8 mouse cellular contexts compared by ENCODE assay signal in genomic region chr9:40686421-40686899, GRCm38 (mm10). TPM values are rescaled to one million over a fixed set of nuclear protein-coding genes. Genes with fewer than 3 reads are reported as not detected.
DNase-seq lines count a peak whose midpoint lies in the region; ATAC-seq and TF ChIP-seq lines count a peak whose summit lies in the region.

No protein-coding gene starts in this region.

- no peaks in the 10 kb centered on the region for H3K36me3 ChIP-seq in hindbrain, embryonic 14.5 days (replicated peaks; ENCODE audit: control insufficient read depth, insufficient read depth)
- no peaks in the 10 kb centered on the region for H3K36me3 ChIP-seq in midbrain, embryonic 11.5 days (ENCODE audit: control insufficient read depth, insufficient read depth, low read length)

- H3K27ac ChIP-seq in embryonic fibroblast, embryonic 13.5 days (ENCODE audit: insufficient read depth, low read length): peak overlapping the region; percentile 48
- H3K27ac ChIP-seq in hindbrain, embryonic 14.5 days: peak overlapping the region; percentile 94
- H3K27ac ChIP-seq in midbrain, embryonic 11.5 days (ENCODE audit: low read depth, low read length): no peak overlapping the region

- intact Hi-C loops in left cerebral cortex, postnatal 25 days (cut with DNase I): loop anchor here (5.0 kb wide), 1 partner anchor 66 kb away; no protein-coding TSS in a partner anchor

- H3K9ac ChIP-seq in hindbrain, embryonic 14.5 days: peak overlapping the region; percentile 86
- H3K9ac ChIP-seq in midbrain, embryonic 11.5 days (ENCODE audit: low read length): peak overlapping the region; percentile 76

- no peaks in the 10 kb centered on the region for H3K4me1 ChIP-seq in embryonic fibroblast, embryonic 13.5 days (ENCODE audit: control insufficient read depth, insufficient read depth, low read length)
- peaks cover 5% of the 10 kb centered on the region for H3K4me1 ChIP-seq in hindbrain, embryonic 14.5 days (replicated peaks; ENCODE audit: control insufficient read depth, insufficient read depth, low read length)
- no peaks in the 10 kb centered on the region for H3K4me1 ChIP-seq in midbrain, embryonic 11.5 days (ENCODE audit: control insufficient read depth, insufficient read depth, low read length)

- peak; percentile 68 for ATAC-seq in hindbrain, embryonic 14.5 days (ENCODE audit: low FRiP score)
- peak; percentile 62 for ATAC-seq in midbrain, embryonic 11.5 days (ENCODE audit: low FRiP score)

- DNase-seq in left cerebral cortex, postnatal 25 days (ENCODE audit: low spot score in 2 of 2): peak; percentile 32 to 36
- DNase-seq in left cerebral cortex, adult 18-20 months (ENCODE audit: low spot score in 2 of 2): no peak
- peak; percentile 72 for DNase-seq in adipocyte (ENCODE audit: low spot score)
- DNase-seq in hindbrain, embryonic 14.5 days (ENCODE audit: low spot score): peak; percentile 41
- no peak for DNase-seq in midbrain, embryonic 11.5 days (ENCODE audit: low spot score, missing footprints)
- DNase-seq in thymus, postnatal 4 days: no peak
- DNase-seq in B cell, adult 2 months: no peak

- peak overlapping the region; percentile 68 for H3K4me3 ChIP-seq in embryonic fibroblast, embryonic 13.5 days (ENCODE audit: insufficient read depth, low read length)
- peak overlapping the region; percentile 74 for H3K4me3 ChIP-seq in hindbrain, embryonic 14.5 days (replicated peaks; ENCODE audit: low read length)
- H3K4me3 ChIP-seq in midbrain, embryonic 11.5 days (ENCODE audit: low read depth, low read length): peak overlapping the region; percentile 55

- WGBS in hindbrain, embryonic 14.5 days: 1% methylated on average over 23 of the region's 23 CpGs
- WGBS in midbrain, embryonic 11.5 days: under 1% methylated on average over 23 of the region's 23 CpGs

- H3K9me3 ChIP-seq in hindbrain, embryonic 14.5 days (ENCODE audit: control insufficient read depth, low read length): no peaks in the 10 kb centered on the region
- no peaks in the 10 kb centered on the region for H3K9me3 ChIP-seq in midbrain, embryonic 11.5 days (ENCODE audit: control insufficient read depth, low read length)

- peak overlapping the region; percentile 80 for H3K4me2 ChIP-seq in hindbrain, embryonic 14.5 days (replicated peaks)
- peak overlapping the region; percentile 93 for H3K4me2 ChIP-seq in midbrain, embryonic 11.5 days

- no peaks in the 10 kb centered on the region for H3K27me3 ChIP-seq in hindbrain, embryonic 14.5 days (ENCODE audit: control insufficient read depth, insufficient read depth, low read length)
- H3K27me3 ChIP-seq in midbrain, embryonic 11.5 days (ENCODE audit: control insufficient read depth, insufficient read depth, low read length): peaks cover 9% of the 10 kb centered on the region

- no peak for TF ChIP-seq CTCF in embryonic fibroblast, embryonic 13.5 days (IDR thresholded peaks at IDR 0.05; ENCODE audit: borderline replicate concordance, insufficient read depth, low read length)

- TF ChIP-seq POLR2A in embryonic fibroblast, embryonic 13.5 days (IDR thresholded peaks at IDR 0.05; ENCODE audit: low read depth, low read length): peak; percentile 61

RNA-seq across cellular contexts. Expression of gene Clmp, which starts 0.7 kb away (rescaled TPM):
- 10 to 100 TPM; 28.1 to 32.3 TPM for total RNA-seq in left cerebral cortex, postnatal 25 days (2021)
- 10 to 100 TPM; 28.1 to 30.0 TPM for total RNA-seq in left cerebral cortex, adult 18-20 months (2021)
- polyA plus RNA-seq in embryonic fibroblast, embryonic 13.5 days (2011; ENCODE audit: insufficient read length, low read depth, missing spikeins): 32.3 and 61.2 TPM in 2 replicates
- polyA plus RNA-seq in hindbrain, embryonic 14.5 days (2014; fragmentation: Nextera tagmentation; extraction: Ambion mirVana): 56.6 and 62.9 TPM in 2 replicates
- 26.2 and 29.7 TPM in 2 replicates for polyA plus RNA-seq in midbrain, embryonic 11.5 days (2014; fragmentation: Nextera tagmentation; extraction: Ambion mirVana)

RNA-seq across cellular contexts. Expression of gene Gm21915, which starts 16.0 kb away (rescaled TPM):
- not detected for total RNA-seq in left cerebral cortex, postnatal 25 days (2021)
- not detected for total RNA-seq in left cerebral cortex, adult 18-20 months (2021)
- not detected in 2 replicates for polyA plus RNA-seq in embryonic fibroblast, embryonic 13.5 days (2011; ENCODE audit: insufficient read length, low read depth, missing spikeins)
- not detected in 2 replicates for polyA plus RNA-seq in hindbrain, embryonic 14.5 days (2014; fragmentation: Nextera tagmentation; extraction: Ambion mirVana)
- not detected in 2 replicates for polyA plus RNA-seq in midbrain, embryonic 11.5 days (2014; fragmentation: Nextera tagmentation; extraction: Ambion mirVana)

Comparison
In these comparisons a context has a peak if more than half of its experiments do, and no peak if none do; other contexts are left out.
1. DNase-seq: peak in left cerebral cortex, postnatal 25 days (2 of 2), adipocyte (single experiment) and hindbrain, embryonic 14.5 days (single experiment); none in left cerebral cortex, adult 18-20 months (0 of 2), midbrain, embryonic 11.5 days (single experiment), thymus, postnatal 4 days (single experiment) and B cell, adult 2 months (0 of 2).
2. Peak in every context shown above with its lines, with median percentiles within 50 percentile points of each other: H3K4me3 ChIP-seq.